Mouse (Mus musculus): Measurements from ENCODE around the gene Slc1a3. TPM values are rescaled to one million over a fixed set of nuclear protein-coding genes. Genes with fewer than 3 reads are reported as not detected.

Gene Slc1a3
- polyA plus RNA-seq, 1 experiment from 2014 or later = 1.5 TPM

GRCm38 (mm10) chr15:8632361-8632760 lies 78.2 kb downstream of the Slc1a3 start:
- peaks cover 13% of the 10 kb centered on the region for H3K4me1 ChIP-seq (replicated peaks)
- 58% methylated on average over 10 of the region's 10 CpGs for WGBS (ENCODE audit: insufficient replicate concordance)
- no peak overlapping the region for H3K4me3 ChIP-seq (replicated peaks)
- ATAC-seq (ENCODE audit: low read depth) (no peak), DNase-seq (no peak)
- H3K36me3 ChIP-seq = no peaks in the 10 kb centered on the region
- H3K27ac ChIP-seq = no peak overlapping the region
- H3K9ac ChIP-seq = no peak overlapping the region
- no peaks in the 10 kb centered on the region for H3K9me3 ChIP-seq (replicated peaks)
- H3K4me2 ChIP-seq = no peak overlapping the region
- peaks cover 29% of the 10 kb centered on the region for H3K27me3 ChIP-seq

GRCm38 (mm10) chr15:8629317-8629831 lies 81.2 kb downstream of the Slc1a3 start:
- no peak overlapping the region for H3K9ac ChIP-seq
- peak overlapping the region; percentile 48 for H3K4me2 ChIP-seq
- H3K27me3 ChIP-seq = peaks cover 29% of the 10 kb centered on the region
- no peak overlapping the region for H3K27ac ChIP-seq
- ATAC-seq (ENCODE audit: low read depth) (peak; percentile 73), DNase-seq (no peak)
- WGBS (ENCODE audit: insufficient replicate concordance) = 1% methylated on average over 13 of the region's 13 CpGs
- peaks cover 15% of the 10 kb centered on the region for H3K4me1 ChIP-seq (replicated peaks)
- no peaks in the 10 kb centered on the region for H3K36me3 ChIP-seq
- H3K9me3 ChIP-seq (replicated peaks) = no peaks in the 10 kb centered on the region
- peak overlapping the region; percentile 31 for H3K4me3 ChIP-seq (replicated peaks)

- Histone ChIP-seq H3K4me1 (replicated peaks) (peaks cover 15% of the 10 kb centered on the region), H3K9ac (no peak overlapping the region), H3K4me2 (peak overlapping the region; percentile 70), H3K4me3 (replicated peaks) (no peak overlapping the region), H3K27ac (no peak overlapping the region), H3K9me3 (replicated peaks) (no peaks in the 10 kb centered on the region), H3K36me3 (no peaks in the 10 kb centered on the region), H3K27me3 (peaks cover 29% of the 10 kb centered on the region)
- 59% methylated on average over 8 of the region's 8 CpGs for WGBS (ENCODE audit: insufficient replicate concordance)
- DNase-seq (no peak), ATAC-seq (ENCODE audit: low read depth) (peak; percentile 19; the same call in 1 of the 2 replicates)
Measured at GRCm38 (mm10) chr15:8628150-8628549, 82.4 kb downstream of the Slc1a3 start.

- Histone ChIP-seq H3K9me3 (replicated peaks) (no peaks in the 10 kb centered on the region), H3K4me1 (replicated peaks) (peaks cover 15% of the 10 kb centered on the region), H3K9ac (peak overlapping the region; percentile 41), H3K4me2 (peak overlapping the region; percentile 70), H3K27me3 (peaks cover 29% of the 10 kb centered on the region), H3K27ac (no peak overlapping the region), H3K36me3 (no peaks in the 10 kb centered on the region), H3K4me3 (replicated peaks) (peak overlapping the region; percentile 46)
- DNase-seq = peak; percentile 27
- ATAC-seq (ENCODE audit: low read depth) = no peak
- 2% methylated on average over 15 of the region's 15 CpGs for WGBS (ENCODE audit: insufficient replicate concordance)
Measured at GRCm38 (mm10) chr15:8627097-8627537, 83.4 kb downstream of the Slc1a3 start.

- peaks cover 15% of the 10 kb centered on the region for H3K4me1 ChIP-seq (replicated peaks)
- no peaks in the 10 kb centered on the region for H3K36me3 ChIP-seq
- H3K27ac ChIP-seq = no peak overlapping the region
- no peak for ATAC-seq (ENCODE audit: low read depth)
- H3K9me3 ChIP-seq (replicated peaks) = no peaks in the 10 kb centered on the region
- H3K4me3 ChIP-seq (replicated peaks) = no peak overlapping the region
- peaks cover 23% of the 10 kb centered on the region for H3K27me3 ChIP-seq
- no peak overlapping the region for H3K9ac ChIP-seq
- no peak overlapping the region for H3K4me2 ChIP-seq
- no peak for DNase-seq
- 21% methylated on average over 7 of the region's 7 CpGs for WGBS (ENCODE audit: insufficient replicate concordance)
Measured at GRCm38 (mm10) chr15:8625370-8625769, 85.2 kb downstream of the Slc1a3 start.

GRCm38 (mm10) chr15:8623879-8624278 lies 86.7 kb downstream of the Slc1a3 start:
- H3K36me3 ChIP-seq = no peaks in the 10 kb centered on the region
- no peak overlapping the region for H3K4me3 ChIP-seq (replicated peaks)
- no peak overlapping the region for H3K9ac ChIP-seq
- H3K9me3 ChIP-seq (replicated peaks) = no peaks in the 10 kb centered on the region
- H3K4me2 ChIP-seq = no peak overlapping the region
- 0 out of 2 replicates have a peak, but pooled peaks cover 9% of the 10 kb centered on the region for H3K27me3 ChIP-seq
- DNase-seq (no peak), ATAC-seq (ENCODE audit: low read depth) (no peak)
- no peak overlapping the region for H3K27ac ChIP-seq
- peaks cover 13% of the 10 kb centered on the region for H3K4me1 ChIP-seq (replicated peaks)

- ATAC-seq (ENCODE audit: low read depth) = no peak
- Histone ChIP-seq H3K9me3 (replicated peaks) (no peaks in the 10 kb centered on the region), H3K36me3 (no peaks in the 10 kb centered on the region), H3K27me3 (no peaks in the 10 kb centered on the region), H3K4me2 (no peak overlapping the region), H3K9ac (no peak overlapping the region), H3K4me1 (replicated peaks) (no peaks in the 10 kb centered on the region), H3K4me3 (replicated peaks) (no peak overlapping the region), H3K27ac (no peak overlapping the region)
- 75% methylated on average over 18 of the region's 18 CpGs for WGBS (ENCODE audit: insufficient replicate concordance)
- DNase-seq = no peak
Measured at GRCm38 (mm10) chr15:8619479-8620026, 91.0 kb downstream of the Slc1a3 start.

GRCm38 (mm10) chr15:8616290-8616689 lies 94.3 kb downstream of the Slc1a3 start:
- ATAC-seq (ENCODE audit: low read depth) = no peak
- H3K9me3 ChIP-seq (replicated peaks) = no peaks in the 10 kb centered on the region

GRCm38 (mm10) chr15:8615511-8616224 lies 94.9 kb downstream of the Slc1a3 start:
- Histone ChIP-seq H3K9ac (no peak overlapping the region), H3K4me3 (replicated peaks) (no peak overlapping the region), H3K27me3 (no peaks in the 10 kb centered on the region), H3K36me3 (no peaks in the 10 kb centered on the region), H3K4me1 (replicated peaks) (no peaks in the 10 kb centered on the region), H3K9me3 (replicated peaks) (no peaks in the 10 kb centered on the region), H3K27ac (no peak overlapping the region), H3K4me2 (no peak overlapping the region)
- DNase-seq (no peak), ATAC-seq (ENCODE audit: low read depth) (no peak)
- 66% methylated on average over 11 of the region's 11 CpGs for WGBS (ENCODE audit: insufficient replicate concordance)

More at GRCm38 (mm10) chr15:8616290-8616689, 94.3 kb downstream of the Slc1a3 start:
- Histone ChIP-seq H3K27ac (no peak overlapping the region), H3K9ac (no peak overlapping the region), H3K36me3 (no peaks in the 10 kb centered on the region), H3K4me3 (replicated peaks) (no peak overlapping the region), H3K4me2 (no peak overlapping the region), H3K27me3 (no peaks in the 10 kb centered on the region), H3K4me1 (replicated peaks) (no peaks in the 10 kb centered on the region)
- no peak for DNase-seq
- 68% methylated on average over 12 of the region's 12 CpGs for WGBS (ENCODE audit: insufficient replicate concordance)

- Histone ChIP-seq H3K4me2 (no peak overlapping the region), H3K9ac (no peak overlapping the region), H3K9me3 (replicated peaks) (no peaks in the 10 kb centered on the region), H3K27ac (no peak overlapping the region), H3K4me1 (replicated peaks) (no peaks in the 10 kb centered on the region), H3K27me3 (no peaks in the 10 kb centered on the region), H3K4me3 (replicated peaks) (no peak overlapping the region), H3K36me3 (no peaks in the 10 kb centered on the region)
- 78% methylated on average over 5 of the region's 5 CpGs for WGBS (ENCODE audit: insufficient replicate concordance)
- DNase-seq (no peak), ATAC-seq (ENCODE audit: low read depth) (no peak)
Measured at GRCm38 (mm10) chr15:8614701-8615100, 95.9 kb downstream of the Slc1a3 start.

- DNase-seq (no peak), ATAC-seq (ENCODE audit: low read depth) (no peak)
- no peak overlapping the region for H3K4me3 ChIP-seq (replicated peaks)
- H3K27ac ChIP-seq = no peak overlapping the region
- H3K4me1 ChIP-seq (replicated peaks) = no peaks in the 10 kb centered on the region
- H3K4me2 ChIP-seq = no peak overlapping the region
- no peaks in the 10 kb centered on the region for H3K36me3 ChIP-seq
- no peak overlapping the region for H3K9ac ChIP-seq
- 71% methylated on average over 6 of the region's 6 CpGs for WGBS (ENCODE audit: insufficient replicate concordance)
- H3K9me3 ChIP-seq (replicated peaks) = no peaks in the 10 kb centered on the region
- H3K27me3 ChIP-seq = no peaks in the 10 kb centered on the region
Measured at GRCm38 (mm10) chr15:8605538-8606188, 104.9 kb downstream of the Slc1a3 start.

All from liver, embryonic 13.5 days (tissue).